Mouse (Mus musculus): ENCODE measurements at regions not wholly inside any gene's neighbourhood (a gene's known extent, or its start where the extent isn't known, plus 50 kb on each side); places are given as distances from the start of the nearest gene placed in this dataset.

GRCm38 (mm10) chr16:58068654-58069271 is 314.2 kb upstream of the Col8a1 start:
- TF ChIP-seq CTCF (IDR thresholded peaks at IDR 0.05; ENCODE audit: borderline replicate concordance, insufficient read depth, low read depth, low read length) = no peak
- no peak for TF ChIP-seq POLR2A (IDR thresholded peaks at IDR 0.05; ENCODE audit: borderline replicate concordance, insufficient read depth, low read length)
